Mouse (Mus musculus): Measurements from ENCODE around the gene Cldn13. TPM values are rescaled to one million over a fixed set of nuclear protein-coding genes. Genes with fewer than 3 reads are reported as not detected.
"Not testable (repeated sequence)": the region's sequence is repeated elsewhere in the genome, so short reads cannot be mapped to it uniquely, and the experiment has no call there.

Gene Cldn13
- polyA plus RNA-seq, 1 experiment from 2014 or later, result 0.49 TPM

GRCm38 (mm10) chr5:134945266-134945959 lies 30.1 kb upstream of the Cldn13 start:
- Histone ChIP-seq H3K9me3 (no peaks in the 10 kb centered on the region), H3K4me3 (no peak overlapping the region), H3K36me3 (no peaks in the 10 kb centered on the region), H3K4me1 (replicated peaks) (peaks cover 12% of the 10 kb centered on the region; the same call in 1 of the 2 replicates), H3K27me3 (peaks cover 44% of the 10 kb centered on the region), H3K9ac (no peak overlapping the region), H3K27ac (replicated peaks) (no peak overlapping the region), H3K4me2 (no peak overlapping the region)
- ATAC-seq (ENCODE audit: low read depth), result no peak
- WGBS, result 49% methylated on average over 18 of the region's 19 CpGs

GRCm38 (mm10) chr5:134944179-134944578 lies 28.9 kb upstream of the Cldn13 start:
- H3K9me3 ChIP-seq, result no peaks in the 10 kb centered on the region
- H3K27ac ChIP-seq (replicated peaks), result no peak overlapping the region
- H3K36me3 ChIP-seq, result no peaks in the 10 kb centered on the region
- no peak overlapping the region for H3K4me3 ChIP-seq
- peaks cover 12% of the 10 kb centered on the region; the same call in 1 of the 2 replicates for H3K4me1 ChIP-seq (replicated peaks)
- ATAC-seq (ENCODE audit: low read depth), result no peak
- H3K9ac ChIP-seq, result no peak overlapping the region
- H3K27me3 ChIP-seq, result peaks cover 44% of the 10 kb centered on the region
- H3K4me2 ChIP-seq, result no peak overlapping the region
- WGBS, result 81% methylated on average over 5 of the region's 5 CpGs

- Histone ChIP-seq H3K9ac (no peak overlapping the region), H3K27ac (replicated peaks) (no peak overlapping the region), H3K4me3 (no peak overlapping the region), H3K4me2 (no peak overlapping the region), H3K9me3 (no peaks in the 10 kb centered on the region), H3K36me3 (no peaks in the 10 kb centered on the region), H3K27me3 (peaks cover 38% of the 10 kb centered on the region), H3K4me1 (replicated peaks) (peaks cover 12% of the 10 kb centered on the region; the same call in 1 of the 2 replicates)
- no peak for ATAC-seq (ENCODE audit: low read depth)
- 81% methylated on average over 2 of the region's 2 CpGs for WGBS
These were observed 27.4 kb upstream of the Cldn13 start for GRCm38 (mm10) chr5:134942740-134943139.

DNA sequence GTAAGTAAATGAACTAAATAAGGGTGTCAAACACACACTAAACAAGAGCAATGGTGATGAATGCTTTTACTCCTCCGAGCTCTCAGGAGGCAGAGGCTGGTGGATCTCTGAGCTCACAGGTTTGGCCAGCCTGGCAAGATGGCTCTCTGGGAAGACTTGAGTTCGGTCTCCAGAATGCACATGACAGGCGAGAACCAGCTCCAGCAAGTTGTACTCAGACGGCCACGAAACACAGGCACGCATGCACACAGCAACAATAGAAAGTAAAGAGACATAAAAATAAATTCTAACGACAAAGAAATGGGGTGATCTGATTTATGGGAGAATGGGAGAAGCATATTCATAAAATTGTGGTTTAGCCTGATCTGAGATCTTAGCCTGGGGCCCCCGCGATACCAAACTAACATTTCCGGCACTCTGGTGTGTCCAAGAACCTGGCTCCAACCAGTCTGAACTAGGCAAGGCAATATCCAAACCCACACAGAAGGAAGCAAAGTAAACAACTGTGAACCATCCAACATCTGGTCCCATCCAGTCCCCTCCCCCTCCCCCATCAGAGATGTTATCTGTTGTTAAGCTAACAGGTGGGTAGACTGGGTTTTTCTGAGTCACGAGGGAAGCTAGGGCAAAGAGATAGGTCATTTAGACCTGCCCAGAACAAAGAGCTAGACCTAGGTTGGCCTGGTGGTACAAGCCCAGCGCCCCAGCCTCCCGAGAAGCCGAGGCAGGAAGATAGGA lies 26.3 kb upstream of the Cldn13 start:
- no peak for ATAC-seq (ENCODE audit: low read depth)

GRCm38 (mm10) chr5:134939554-134939953 lies 24.2 kb upstream of the Cldn13 start:
- not testable (repeated sequence) for H3K4me3 ChIP-seq; H3K9me3 ChIP-seq; H3K9ac ChIP-seq; ATAC-seq (ENCODE audit: low read depth); H3K4me2 ChIP-seq; H3K36me3 ChIP-seq; H3K27me3 ChIP-seq; H3K27ac ChIP-seq (replicated peaks); H3K4me1 ChIP-seq (replicated peaks)
- 88% methylated on average over 5 of the region's 7 CpGs for WGBS

More for the DNA sequence above, 26.3 kb upstream of the Cldn13 start:
- H3K27me3 ChIP-seq, result peaks cover 27% of the 10 kb centered on the region
- peaks cover 8% of the 10 kb centered on the region; the same call in 1 of the 2 replicates for H3K4me1 ChIP-seq (replicated peaks)
- H3K4me2 ChIP-seq, result no peak overlapping the region
- H3K27ac ChIP-seq (replicated peaks), result no peak overlapping the region
- no peaks in the 10 kb centered on the region for H3K9me3 ChIP-seq
- no peak overlapping the region for H3K9ac ChIP-seq
- H3K4me3 ChIP-seq, result no peak overlapping the region
- 84% methylated on average over 14 of the region's 14 CpGs for WGBS
- no peaks in the 10 kb centered on the region for H3K36me3 ChIP-seq

DNA sequence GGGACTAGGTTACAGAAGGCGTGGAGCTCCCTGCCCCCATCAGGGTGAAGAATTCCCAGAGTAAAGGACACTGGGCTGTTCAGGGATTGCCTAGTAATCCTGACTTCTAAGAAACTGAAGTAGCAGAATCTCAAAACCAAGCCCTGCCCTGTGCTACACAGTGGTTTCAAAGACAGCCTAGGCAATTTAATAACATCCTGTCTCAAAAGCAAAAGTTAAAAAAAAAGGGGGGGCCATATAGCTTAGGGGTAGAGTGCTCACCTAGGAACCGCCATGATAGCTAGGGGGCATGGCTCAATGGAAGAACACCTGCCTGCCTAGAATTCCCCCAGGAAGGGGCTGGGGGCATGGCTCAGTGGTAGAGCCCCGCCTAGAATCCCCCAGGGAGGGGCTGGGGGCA lies 23.7 kb upstream of the Cldn13 start:
- H3K36me3 ChIP-seq, result no peaks in the 10 kb centered on the region
- ATAC-seq (ENCODE audit: low read depth), result no peak
- H3K27me3 ChIP-seq, result peaks cover 2% of the 10 kb centered on the region; the same call in 1 of the 2 replicates
- no peak overlapping the region for H3K27ac ChIP-seq (replicated peaks)
- H3K4me3 ChIP-seq, result no peak overlapping the region
- H3K9me3 ChIP-seq, result no peaks in the 10 kb centered on the region
- no peak overlapping the region for H3K4me2 ChIP-seq
- H3K9ac ChIP-seq, result no peak overlapping the region
- H3K4me1 ChIP-seq (replicated peaks), result no peaks in the 10 kb centered on the region
- 72% methylated on average over 3 of the region's 3 CpGs for WGBS

DNA sequence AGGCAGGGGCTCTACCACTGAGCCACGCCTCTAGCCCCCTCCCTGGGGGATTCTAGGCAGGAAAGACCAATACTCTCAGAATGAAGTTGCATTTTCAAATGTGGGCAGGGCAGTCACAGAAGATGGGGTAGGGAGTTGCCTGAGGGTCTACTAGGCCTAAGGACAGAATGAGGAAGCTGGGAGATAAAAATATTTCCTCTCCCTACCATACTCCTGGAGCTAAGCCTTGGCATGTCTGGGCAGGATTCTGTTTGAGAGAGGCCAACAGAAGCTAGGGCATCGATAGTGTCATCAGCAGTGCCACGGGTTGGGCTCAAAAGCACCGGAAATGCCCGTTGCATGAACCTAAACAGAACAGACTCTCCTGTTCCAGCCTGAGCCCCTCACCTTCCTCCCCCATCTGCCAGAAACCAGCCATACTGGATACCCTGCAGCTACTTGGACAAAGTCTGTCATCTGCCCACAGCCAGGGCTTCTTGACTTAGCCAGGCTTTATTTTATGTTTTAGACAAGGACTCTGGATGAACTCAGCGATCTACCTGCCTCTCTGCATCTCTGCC lies 21.4 kb upstream of the Cldn13 start:
- Histone ChIP-seq H3K36me3 (no peaks in the 10 kb centered on the region), H3K27me3 (no peaks in the 10 kb centered on the region), H3K9me3 (no peaks in the 10 kb centered on the region), H3K9ac (no peak overlapping the region), H3K4me2 (no peak overlapping the region), H3K4me1 (replicated peaks) (peaks cover 7% of the 10 kb centered on the region; the same call in 1 of the 2 replicates), H3K4me3 (no peak overlapping the region), H3K27ac (replicated peaks) (no peak overlapping the region)
- ATAC-seq (ENCODE audit: low read depth), result no peak
- 95% methylated on average over 6 of the region's 6 CpGs for WGBS

DNA sequence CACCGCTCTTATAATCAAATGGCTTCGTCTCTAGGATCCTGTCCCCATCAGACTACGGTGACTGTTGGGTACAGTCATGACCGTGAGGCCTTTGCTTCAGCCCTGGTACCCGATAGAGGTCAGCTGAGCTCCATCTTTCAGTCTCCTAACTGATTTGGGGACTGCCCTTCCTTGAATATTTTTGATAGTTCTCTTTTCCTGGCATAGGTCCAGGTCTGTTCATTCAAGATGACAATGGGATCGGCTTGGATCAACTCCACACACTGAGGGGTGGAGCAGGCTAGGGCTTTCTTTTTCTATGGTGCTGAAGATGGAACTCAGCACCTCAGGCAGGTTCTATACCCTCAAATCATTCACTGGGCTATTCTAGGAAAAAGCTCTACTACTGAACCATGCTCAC lies 20.7 kb upstream of the Cldn13 start:
- H3K4me2 ChIP-seq, result no peak overlapping the region
- no peaks in the 10 kb centered on the region for H3K9me3 ChIP-seq
- H3K4me1 ChIP-seq (replicated peaks), result peaks cover 7% of the 10 kb centered on the region; the same call in 1 of the 2 replicates
- 96% methylated on average over 6 of the region's 6 CpGs for WGBS
- H3K36me3 ChIP-seq, result no peaks in the 10 kb centered on the region
- no peak overlapping the region for H3K27ac ChIP-seq (replicated peaks)
- no peak overlapping the region for H3K4me3 ChIP-seq
- no peak overlapping the region for H3K9ac ChIP-seq
- no peaks in the 10 kb centered on the region for H3K27me3 ChIP-seq
- no peak for ATAC-seq (ENCODE audit: low read depth)

GRCm38 (mm10) chr5:134934666-134935065 lies 19.3 kb upstream of the Cldn13 start:
- Histone ChIP-seq H3K4me2 (no peak overlapping the region), H3K4me1 (replicated peaks) (peaks cover 7% of the 10 kb centered on the region; the same call in 1 of the 2 replicates), H3K9me3 (no peaks in the 10 kb centered on the region), H3K27ac (replicated peaks) (no peak overlapping the region), H3K4me3 (no peak overlapping the region), H3K9ac (no peak overlapping the region), H3K36me3 (no peaks in the 10 kb centered on the region), H3K27me3 (no peaks in the 10 kb centered on the region)
- WGBS, result 86% methylated on average over 3 of the region's 3 CpGs
- no peak for ATAC-seq (ENCODE audit: low read depth)

DNA sequence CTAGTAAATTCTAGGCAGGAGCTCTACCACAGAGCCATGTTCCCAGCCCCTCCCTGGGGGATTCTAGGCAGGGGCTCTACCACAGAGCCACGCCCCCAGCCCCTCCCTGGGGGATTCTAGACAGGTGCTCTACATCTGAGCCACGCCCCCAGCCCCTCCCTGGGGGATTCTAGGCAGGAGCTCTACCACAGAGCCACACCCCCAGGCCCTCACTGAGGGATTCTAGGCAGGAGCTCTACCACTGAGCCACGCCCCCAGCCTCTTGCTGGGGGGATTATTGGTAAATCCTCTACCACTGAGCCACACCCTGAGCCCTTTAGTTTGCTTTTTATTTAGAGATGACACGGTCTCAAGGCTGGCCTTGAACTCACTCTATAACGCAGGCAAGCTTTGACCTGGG lies 18.4 kb upstream of the Cldn13 start:
- H3K9ac ChIP-seq; ATAC-seq (ENCODE audit: low read depth); H3K4me3 ChIP-seq; H3K36me3 ChIP-seq; H3K9me3 ChIP-seq; H3K27ac ChIP-seq (replicated peaks); H3K4me1 ChIP-seq (replicated peaks); H3K4me2 ChIP-seq; H3K27me3 ChIP-seq: not testable (repeated sequence)
- 95% methylated on average over 5 of the region's 5 CpGs for WGBS

- H3K36me3 ChIP-seq, result no peaks in the 10 kb centered on the region
- WGBS, result 91% methylated on average over 8 of the region's 8 CpGs
- H3K9me3 ChIP-seq, result no peaks in the 10 kb centered on the region
- peak overlapping the region; percentile 95 for H3K4me2 ChIP-seq
- no peak overlapping the region for H3K9ac ChIP-seq
- H3K4me1 ChIP-seq (replicated peaks), result peaks cover 7% of the 10 kb centered on the region; the same call in 1 of the 2 replicates
- 0 out of 2 replicates have a peak, but pooled peaks cover 3% of the 10 kb centered on the region for H3K27me3 ChIP-seq
- ATAC-seq (ENCODE audit: low read depth), result no peak
- H3K27ac ChIP-seq (replicated peaks), result no peak overlapping the region
- H3K4me3 ChIP-seq, result no peak overlapping the region
These were observed 18.0 kb upstream of the Cldn13 start for GRCm38 (mm10) chr5:134933281-134933680.

- H3K9me3 ChIP-seq, result no peaks in the 10 kb centered on the region
- H3K36me3 ChIP-seq, result no peaks in the 10 kb centered on the region
- H3K27me3 ChIP-seq, result 0 out of 2 replicates have a peak, but pooled peaks cover 3% of the 10 kb centered on the region
- peak overlapping the region; percentile 95 for H3K4me2 ChIP-seq
- no peak overlapping the region for H3K27ac ChIP-seq (replicated peaks)
- peak overlapping the region; percentile 58 for H3K4me3 ChIP-seq
- peak overlapping the region; percentile 75 for H3K9ac ChIP-seq
- H3K4me1 ChIP-seq (replicated peaks), result peaks cover 7% of the 10 kb centered on the region; the same call in 1 of the 2 replicates
- 52% methylated on average over 9 of the region's 9 CpGs for WGBS
- peak; percentile 21; the same call in 1 of the 2 replicates for ATAC-seq (ENCODE audit: low read depth)
These were observed 17.6 kb upstream of the Cldn13 start for GRCm38 (mm10) chr5:134932903-134933276.
